In genomic region chr17:35115046-35116019, GRCm38 (mm10) we compare ENCODE assay signal across 9 mouse cellular contexts. TPM values are rescaled to one million over a fixed set of nuclear protein-coding genes. Genes with fewer than 3 reads are reported as not detected.
DNase-seq lines count a peak whose midpoint lies in the region; ATAC-seq lines count a peak whose summit lies in the region.
"Had no signal": no experiment of that assay in that cellular context is flagged by ENCODE, and none has a peak within 500 bp of the region (broad histone marks: within the 10 kb centered on the region; RNA-seq: fewer than 3 reads in every experiment).

Gene Ly6g5b, minus strand, starts transcription at chr17:35115428.

- peak; percentile 63 for ATAC-seq in granulocyte monocyte progenitor cell, adult 5-6 weeks (replicated peaks; ENCODE audit: poor library complexity, severe bottlenecking)

- DNase-seq in kidney, postnatal 4 days: peak; percentile 57 to 66
- DNase-seq in kidney, adult 18-20 months: no peak
- DNase-seq in NIH3T3 (ENCODE audit: low read depth): peak; percentile 71
- peak; percentile 34 to 45 for DNase-seq in spleen, postnatal 36 days (ENCODE audit: low spot score in 2 of 2)
- DNase-seq in frontal cortex, postnatal 36 days (ENCODE audit: low spot score in 2 of 2): no peak
- DNase-seq in kidney, adult 9 months: no peak
- DNase-seq in urinary bladder, adult 18-20 months (ENCODE audit: low spot score in 2 of 2): no peak
- DNase-seq: liver, embryonic 13.5 days had no signal

RNA-seq across cellular contexts. Expression of gene Ly6g5b, which starts in this region (rescaled TPM):
- 1.6 TPM in 1 of 2 replicates, not detected in the other for total RNA-seq in granulocyte monocyte progenitor cell, adult 5-6 weeks (2014; fragmentation: Nextera tagmentation)
- 0.56 TPM in 1 of 2 replicates, not detected in the other for total RNA-seq in granulocyte monocyte progenitor cell, adult 5-6 weeks (2017)

Comparison
In these comparisons a context has a peak if more than half of its experiments do, and no peak if none do; other contexts are left out.
1. DNase-seq: peak in kidney, postnatal 4 days (2 of 2), NIH3T3 (single experiment) and spleen, postnatal 36 days (2 of 2); none in kidney, adult 18-20 months (single experiment), frontal cortex, postnatal 36 days (0 of 2), kidney, adult 9 months (single experiment) and urinary bladder, adult 18-20 months (0 of 2).